Mouse (Mus musculus): ENCODE measurements around the gene Tcp10c. TPM values are rescaled to one million over a fixed set of nuclear protein-coding genes. Genes with fewer than 3 reads are reported as not detected.

Tcp10c gene
- total RNA-seq, 2 experiments from 2014 or later = not detected

Other genes starting within 250 kb of the Tcp10c start
- not detected for gene Unc93a, start 222.8 kb upstream of the Tcp10c start, total RNA-seq (2021)
- not detected for gene Smok2a, start 133.4 kb upstream of the Tcp10c start, total RNA-seq (2021)
- gene Smok2b, start 124.3 kb upstream of the Tcp10c start, total RNA-seq (2021) = not detected

Measured in heart, postnatal 14 days (tissue).